Mouse (Mus musculus): ENCODE results near the gene Scn3a. TPM values are rescaled to one million over a fixed set of nuclear protein-coding genes. Genes with fewer than 3 reads are reported as not detected.
A peak's percentile ranks its signal among the peaks of the same experiment; 100 is the strongest.

Scn3a gene
- total RNA-seq (2021), result 1 to 10 TPM in 1 of 2 experiments, under 1 TPM in 1; 0.77 to 1.1 TPM
- long read RNA-seq, experiment 1, result 0 reads
- long read RNA-seq, experiment 2, result 0 reads

GRCm38 (mm10) chr2:65566793-65567787, at the start of gene Scn3a:
Gene Scn3a, minus strand, starts transcription at chr2:65567627.
- peak; percentile 26 for DNase-seq

- no peak for DNase-seq
Observed at GRCm38 (mm10) chr2:65611887-65612286, 44.5 kb upstream of the Scn3a start.

GRCm38 (mm10) chr2:65607813-65608212, 40.4 kb upstream of the Scn3a start:
- DNase-seq, result no peak

GRCm38 (mm10) chr2:65587679-65588078, 20.3 kb upstream of the Scn3a start:
- DNase-seq, result no peak

- DNase-seq, result no peak
Observed at GRCm38 (mm10) chr2:65567925-65568324, 498 bp upstream of the Scn3a start.

GRCm38 (mm10) chr2:65563898-65564297, 3.5 kb downstream of the Scn3a start:
- DNase-seq, result no peak

- no peak for DNase-seq
Observed at GRCm38 (mm10) chr2:65557719-65558118, 9.7 kb downstream of the Scn3a start.

GRCm38 (mm10) chr2:65554662-65555061, 12.8 kb downstream of the Scn3a start:
- no peak for DNase-seq

GRCm38 (mm10) chr2:65553473-65553872, 14.0 kb downstream of the Scn3a start:
- no peak for DNase-seq

- no peak for DNase-seq
Observed at GRCm38 (mm10) chr2:65552727-65553126, 14.7 kb downstream of the Scn3a start.

- DNase-seq, result no peak
Observed at GRCm38 (mm10) chr2:65552222-65552621, 15.2 kb downstream of the Scn3a start.

- no peak for DNase-seq
Observed at GRCm38 (mm10) chr2:65551736-65552135, 15.7 kb downstream of the Scn3a start.

- DNase-seq, result no peak
Observed at GRCm38 (mm10) chr2:65550564-65550963, 16.9 kb downstream of the Scn3a start.

GRCm38 (mm10) chr2:65548665-65549064, 18.8 kb downstream of the Scn3a start:
- no peak for DNase-seq

- DNase-seq, result no peak
Observed at GRCm38 (mm10) chr2:65547341-65547740, 20.1 kb downstream of the Scn3a start.

GRCm38 (mm10) chr2:65542906-65543592, 24.4 kb downstream of the Scn3a start:
- DNase-seq, result no peak

GRCm38 (mm10) chr2:65541781-65542180, 25.6 kb downstream of the Scn3a start:
- no peak for DNase-seq

GRCm38 (mm10) chr2:65538436-65538835, 29.0 kb downstream of the Scn3a start:
- no peak for DNase-seq

GRCm38 (mm10) chr2:65532127-65532854, 35.1 kb downstream of the Scn3a start:
- no peak for DNase-seq

GRCm38 (mm10) chr2:65529148-65529547, 38.3 kb downstream of the Scn3a start:
- DNase-seq, result no peak

- DNase-seq, result no peak
Observed at GRCm38 (mm10) chr2:65516703-65517102, 50.7 kb downstream of the Scn3a start.

GRCm38 (mm10) chr2:65508217-65508616, 59.2 kb downstream of the Scn3a start:
- DNase-seq, result no peak
